Comparison of ENCODE assay signal across 8 mouse cellular contexts in genomic region chr1:84286682-84287111, GRCm38 (mm10).
DNase-seq lines count a peak whose midpoint lies in the region; ATAC-seq and TF ChIP-seq lines count a peak whose summit lies in the region.

No protein-coding gene starts in this region.

- no peak overlapping the region for H3K4me2 ChIP-seq in embryonic facial prominence, embryonic 14.5 days (ENCODE audit: low read depth, low read length)
- H3K4me2 ChIP-seq in hindbrain, embryonic 11.5 days (replicated peaks; ENCODE audit: low read depth, low read length): no peak overlapping the region

- H3K9me3 ChIP-seq in embryonic facial prominence, embryonic 14.5 days (ENCODE audit: control insufficient read depth, low read length): no peaks in the 10 kb centered on the region
- no peaks in the 10 kb centered on the region for H3K9me3 ChIP-seq in hindbrain, embryonic 11.5 days (ENCODE audit: control insufficient read depth, low read length)

- no peaks in the 10 kb centered on the region for H3K4me1 ChIP-seq in embryonic facial prominence, embryonic 14.5 days (ENCODE audit: control insufficient read depth, insufficient read depth, low read length)
- no peaks in the 10 kb centered on the region for H3K4me1 ChIP-seq in hindbrain, embryonic 11.5 days (replicated peaks; ENCODE audit: control insufficient read depth, insufficient read depth, low read length)

- H3K36me3 ChIP-seq in embryonic facial prominence, embryonic 14.5 days (ENCODE audit: control insufficient read depth, insufficient read depth, low read length): no peaks in the 10 kb centered on the region
- H3K36me3 ChIP-seq in hindbrain, embryonic 11.5 days (ENCODE audit: control insufficient read depth, insufficient read depth, low read length): no peaks in the 10 kb centered on the region

- peak; percentile 32 for DNase-seq in gastrocnemius, adult 2 months
- DNase-seq in gastrocnemius, postnatal 14 days: no peak
- peak; percentile 36 for DNase-seq in adrenal gland, adult 8-10 months
- peak; percentile 64 for DNase-seq in embryonic facial prominence, embryonic 14.5 days (ENCODE audit: low spot score)
- peak; percentile 81 for DNase-seq in hindbrain, embryonic 11.5 days (ENCODE audit: low spot score)
- DNase-seq in layer of hippocampus, postnatal 14 days (ENCODE audit: low spot score in 2 of 2): peak; percentile 71 to 81
- peak; percentile 23 to 40 for DNase-seq in right cerebral cortex, postnatal 36 days (ENCODE audit: low spot score in 2 of 2)

- H3K9ac ChIP-seq in embryonic facial prominence, embryonic 14.5 days (ENCODE audit: low read depth, low read length): no peak overlapping the region
- no peak overlapping the region for H3K9ac ChIP-seq in hindbrain, embryonic 11.5 days (ENCODE audit: low read depth, low read length)

- H3K27ac ChIP-seq in gastrocnemius, adult 2 months: no peak overlapping the region
- no peak overlapping the region for H3K27ac ChIP-seq in embryonic facial prominence, embryonic 14.5 days (replicated peaks; ENCODE audit: low read depth, low read length)
- no peak overlapping the region for H3K27ac ChIP-seq in hindbrain, embryonic 11.5 days (ENCODE audit: low read depth, low read length)

- no peak overlapping the region for H3K4me3 ChIP-seq in gastrocnemius, adult 2 months
- H3K4me3 ChIP-seq in embryonic facial prominence, embryonic 14.5 days (ENCODE audit: low read depth, low read length): no peak overlapping the region
- H3K4me3 ChIP-seq in hindbrain, embryonic 11.5 days (ENCODE audit: low read depth, low read length): no peak overlapping the region

- intact Hi-C loops in gastrocnemius, adult 2 months (cut with DNase I): loop anchor here (10.0 kb wide), 1 partner anchor 298 kb away; no protein-coding TSS in a partner anchor
- intact Hi-C loops in gastrocnemius, postnatal 14 days (cut with DNase I; ENCODE audit: low total_unique reads): no loop called here

- peak; percentile 83 for TF ChIP-seq CTCF in gastrocnemius, adult 2 months (IDR thresholded peaks at IDR 0.05)

- 0 out of 2 replicates have a peak, but pooled peaks have one; percentile 38 for ATAC-seq in embryonic facial prominence, embryonic 14.5 days (ENCODE audit: low read depth)
- ATAC-seq in hindbrain, embryonic 11.5 days (ENCODE audit: low FRiP score): peak; percentile 23; the same call in 1 of the 2 replicates
- 0 out of 2 replicates have a peak, but pooled peaks have one; percentile 70 for ATAC-seq in megakaryocyte-erythroid progenitor cell, adult 5-6 weeks (replicated peaks; ENCODE audit: low FRiP score, low TSS enrichment, poor library complexity, severe bottlenecking)

- 32% methylated on average over 6 of the region's 6 CpGs for WGBS in embryonic facial prominence, embryonic 14.5 days
- WGBS in hindbrain, embryonic 11.5 days: 41% methylated on average over 6 of the region's 6 CpGs

- peaks cover 3% of the 10 kb centered on the region; the same call in 1 of the 2 replicates for H3K27me3 ChIP-seq in embryonic facial prominence, embryonic 14.5 days (replicated peaks; ENCODE audit: control insufficient read depth, insufficient read depth, low read length)
- no peaks in the 10 kb centered on the region for H3K27me3 ChIP-seq in hindbrain, embryonic 11.5 days (ENCODE audit: control insufficient read depth, insufficient read depth, low read length)
